Mouse (Mus musculus) MEL-GATA-1-ER (cell line): ENCODE results near the gene A730046J19Rik.

ENCODE experiments used
- DNase-seq: peaks from one replicate; pipeline ENCODE4 v3.0.0-alpha.2; 2012; ENCODE audit warnings: low read depth; ENCODE audit errors: extremely low read depth

Gene A730046J19Rik

GRCm38 (mm10) chrX:144153523-144153922 is at the start of gene A730046J19Rik:
Gene A730046J19Rik (plus strand): TSS chrX:144153695.
- peak; percentile 53 for DNase-seq

GRCm38 (mm10) chrX:144104619-144105416 is 48.7 kb upstream of the A730046J19Rik start:
- no peak for DNase-seq

- no peak for DNase-seq
Measured at GRCm38 (mm10) chrX:144136281-144136680, 17.2 kb upstream of the A730046J19Rik start.

GRCm38 (mm10) chrX:144149987-144150386 is 3.5 kb upstream of the A730046J19Rik start:
- DNase-seq, result no peak

- peak; percentile 30 for DNase-seq
Measured at GRCm38 (mm10) chrX:144154111-144154510, 616 bp downstream of the A730046J19Rik start.

GRCm38 (mm10) chrX:144162936-144163335 is 9.4 kb downstream of the A730046J19Rik start:
- DNase-seq, result no peak
